Mouse (Mus musculus) cerebellum, postnatal 36 days (tissue): ENCODE data around the gene Spem1.
"Not testable (repeated sequence)": the region's sequence is repeated elsewhere in the genome, so short reads cannot be mapped to it uniquely, and the experiment has no call there.

Experiments used
- DNase-seq, 2 experiments: peaks; one replicate each; pipeline ENCODE4 v3.0.0; 2021 to 2022; ENCODE audit warnings: mixed read lengths in 2 of 2

The Spem1 gene

DNA sequence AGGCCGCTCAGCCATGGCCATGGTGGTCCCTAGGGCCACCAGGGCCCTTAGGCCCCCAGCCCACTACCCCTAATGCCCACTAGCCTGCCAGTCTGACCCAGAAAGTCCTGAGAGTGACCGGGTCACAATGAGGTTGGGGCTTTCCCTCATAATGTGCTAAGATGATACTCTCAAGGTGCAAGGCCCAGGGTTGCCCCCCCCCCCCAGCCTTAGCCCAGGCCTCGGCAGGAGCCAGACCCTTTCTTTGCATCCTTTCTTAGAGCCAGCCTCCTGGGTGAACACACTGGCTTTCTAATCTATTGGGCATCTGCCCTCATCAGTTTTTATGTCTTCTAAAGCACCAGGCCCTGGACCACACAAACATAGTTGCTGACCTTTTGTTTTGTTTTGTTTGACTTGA lies at the start of gene Spem1:
Gene Spem1, minus strand, starts transcription at position 101 of the 400 bp plus-strand sequence.
- DNase-seq: no peak

DNA sequence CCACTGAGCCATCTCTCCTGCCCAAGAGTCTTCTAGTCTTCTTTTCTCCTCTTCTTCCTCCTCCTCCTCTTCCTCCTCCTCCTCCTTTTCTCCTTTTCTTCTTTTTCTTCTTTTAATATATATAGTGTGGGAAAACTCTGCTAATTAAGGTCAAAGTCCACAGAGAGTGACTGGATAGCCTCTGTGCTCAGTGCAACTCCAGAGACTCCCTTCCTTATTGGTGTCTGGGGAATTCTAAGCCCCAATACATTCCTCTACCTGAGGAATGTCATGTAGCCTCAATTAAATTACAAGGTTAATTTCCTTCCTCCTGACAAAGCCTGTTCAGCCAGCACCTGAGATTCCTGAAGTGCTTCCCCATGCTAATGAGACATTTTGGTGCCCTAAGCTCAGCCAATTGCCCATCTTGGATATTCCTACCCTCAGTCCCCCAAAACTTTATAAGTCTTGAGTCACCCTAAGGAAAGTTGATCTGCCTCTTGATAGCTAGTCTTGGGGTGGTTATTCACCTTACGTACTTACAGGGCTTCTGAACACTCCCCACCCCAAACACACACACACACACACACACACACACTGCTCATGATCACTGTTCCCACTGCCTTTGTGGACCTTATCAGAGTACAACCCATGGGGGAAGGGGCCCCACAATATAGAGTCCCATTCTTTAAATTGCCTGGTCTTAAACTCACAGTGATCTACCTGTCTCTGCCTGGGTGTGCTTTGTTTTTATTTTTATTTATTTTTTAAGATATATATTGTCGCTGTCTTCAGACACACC lies 48.5 kb upstream of the Spem1 start:
- no peak for DNase-seq

DNA sequence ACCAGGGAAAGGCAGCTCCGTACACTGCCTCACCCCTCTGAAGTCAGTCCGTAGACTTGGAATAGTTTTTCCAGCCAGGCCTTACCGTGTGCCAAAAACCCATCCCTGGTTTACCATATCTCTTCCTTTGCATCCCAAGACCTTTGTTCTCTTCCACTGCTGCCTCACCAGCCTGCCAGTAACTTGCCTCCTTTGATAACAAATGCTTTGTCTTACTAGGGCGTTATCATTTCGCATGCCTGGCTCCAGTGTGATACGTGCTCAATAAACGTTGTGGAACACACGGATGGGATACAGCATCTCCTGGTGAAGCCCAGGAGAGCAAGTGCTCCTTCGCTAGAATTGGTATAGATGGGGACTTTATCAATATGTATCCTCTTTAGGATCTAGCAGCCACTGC lies 45.4 kb upstream of the Spem1 start:
- DNase-seq: no peak

DNA sequence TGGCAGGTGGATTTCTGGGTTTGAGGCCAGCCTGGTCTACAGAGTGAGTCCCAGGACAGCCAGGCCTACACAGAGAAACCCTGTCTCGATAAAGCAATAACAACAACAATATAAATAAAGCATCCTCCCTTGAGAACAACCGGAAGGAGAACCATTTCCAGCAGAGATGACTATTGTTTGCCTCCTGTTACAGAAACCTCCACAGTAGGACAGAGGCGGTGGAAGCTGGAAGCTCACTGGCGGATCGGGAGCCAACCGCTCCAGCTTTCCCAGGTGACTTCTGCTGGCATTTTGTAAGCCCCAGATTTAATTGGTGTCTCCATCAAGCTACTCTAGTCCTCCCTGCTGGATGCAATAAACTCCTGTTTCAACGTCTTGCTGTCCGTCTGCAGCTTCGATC lies 43.6 kb upstream of the Spem1 start:
- no peak for DNase-seq

DNA sequence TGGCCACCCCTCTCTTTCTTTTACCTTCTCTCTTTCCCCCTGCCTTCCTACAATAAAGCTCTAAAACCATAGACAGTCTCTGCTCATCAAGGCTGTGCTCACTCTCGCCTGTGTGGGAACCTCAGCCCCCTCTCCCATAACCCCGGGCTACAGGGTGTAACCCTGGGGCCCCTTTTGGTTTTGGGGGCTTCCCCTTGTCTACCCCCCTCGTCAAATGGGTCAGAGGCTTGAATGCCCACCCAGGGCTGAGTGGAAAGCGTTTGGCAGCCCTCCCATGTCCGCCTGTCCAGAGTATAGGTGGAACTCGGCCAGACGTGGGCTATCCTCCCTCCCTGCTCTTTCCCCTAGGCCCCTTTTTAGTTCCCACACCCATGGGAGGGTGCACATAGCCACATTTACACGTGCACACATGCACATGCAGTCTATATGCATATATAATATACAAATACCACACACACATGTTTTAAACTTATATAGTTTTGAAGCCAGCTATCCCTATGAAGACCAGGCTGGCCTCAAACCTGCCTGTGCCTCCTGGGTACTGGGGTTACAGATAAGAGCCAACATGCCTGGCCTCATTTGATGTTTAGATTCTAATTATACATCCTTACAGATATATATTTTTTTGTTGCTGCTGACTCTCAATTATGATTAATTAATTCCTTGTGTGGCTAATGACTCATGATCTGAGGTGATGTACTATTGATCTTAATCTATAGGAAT lies 42.3 kb upstream of the Spem1 start:
- DNase-seq: no peak

DNA sequence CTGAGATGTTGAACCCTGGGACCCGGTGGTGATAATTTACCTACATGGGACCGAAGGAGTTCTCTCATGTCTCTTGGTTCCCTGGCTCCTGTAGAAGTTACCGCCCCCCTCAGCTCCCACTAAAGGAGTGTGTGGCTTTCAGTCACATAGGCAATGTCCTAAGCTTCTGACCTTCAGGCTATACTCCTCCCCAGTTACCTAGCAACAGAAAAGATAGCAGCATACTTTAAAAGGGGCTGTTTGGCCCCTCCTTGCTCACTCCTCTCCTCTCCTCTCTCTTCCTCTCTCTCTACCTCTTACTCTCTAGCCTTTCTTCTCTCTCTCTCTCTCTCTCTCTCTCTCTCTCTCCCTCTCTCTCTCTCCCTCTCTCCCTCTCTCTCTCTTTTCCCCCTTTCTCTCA lies 41.7 kb upstream of the Spem1 start:
- not testable (repeated sequence) for DNase-seq

DNA sequence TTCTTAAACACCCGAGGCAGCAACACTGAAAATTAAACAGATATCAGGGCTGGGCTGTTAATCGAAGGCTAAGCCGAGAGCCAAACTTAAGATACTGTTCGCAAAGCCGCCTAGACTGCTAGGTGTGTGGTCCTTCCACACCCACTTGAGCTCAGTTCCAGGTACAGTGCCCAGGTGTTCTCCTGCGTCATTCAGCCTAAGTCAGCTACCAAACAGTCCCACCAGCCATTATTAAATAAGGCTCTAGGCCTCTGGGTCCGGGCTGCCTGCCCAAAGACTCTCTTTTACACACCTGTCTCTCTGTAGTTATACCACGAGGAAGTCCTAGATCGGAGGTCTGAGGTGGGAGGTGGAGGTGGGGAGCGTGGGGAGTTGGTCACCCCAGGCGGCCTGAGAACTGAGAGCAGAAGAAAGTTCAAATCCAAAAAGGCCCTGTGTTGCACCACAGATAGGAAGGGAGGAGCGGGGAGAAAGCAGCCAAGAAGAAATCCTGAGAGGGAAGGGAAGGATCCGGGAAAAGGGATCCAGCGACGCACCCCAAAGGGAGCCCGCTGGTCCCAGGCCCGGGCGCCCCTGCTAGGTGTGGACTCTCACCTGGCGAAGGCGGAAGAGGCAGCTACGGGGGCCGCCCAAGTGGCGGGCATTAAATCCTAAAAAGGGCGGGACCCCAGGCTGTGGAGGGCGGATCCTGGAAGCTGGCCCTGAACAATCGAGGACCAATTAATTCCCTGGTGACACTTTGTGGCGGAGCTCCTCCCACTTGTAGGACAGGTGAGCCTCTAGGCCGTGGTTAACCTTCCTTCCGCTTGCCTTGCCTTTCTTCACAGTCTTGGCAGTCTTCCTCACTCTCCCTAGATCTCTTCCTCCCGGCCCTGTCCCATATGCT lies 36.4 kb upstream of the Spem1 start, which contains the start of gene Tnk1:
Gene Tnk1, minus strand, starts transcription at position 618 of the 886 bp plus-strand sequence.
- DNase-seq: no peak

DNA sequence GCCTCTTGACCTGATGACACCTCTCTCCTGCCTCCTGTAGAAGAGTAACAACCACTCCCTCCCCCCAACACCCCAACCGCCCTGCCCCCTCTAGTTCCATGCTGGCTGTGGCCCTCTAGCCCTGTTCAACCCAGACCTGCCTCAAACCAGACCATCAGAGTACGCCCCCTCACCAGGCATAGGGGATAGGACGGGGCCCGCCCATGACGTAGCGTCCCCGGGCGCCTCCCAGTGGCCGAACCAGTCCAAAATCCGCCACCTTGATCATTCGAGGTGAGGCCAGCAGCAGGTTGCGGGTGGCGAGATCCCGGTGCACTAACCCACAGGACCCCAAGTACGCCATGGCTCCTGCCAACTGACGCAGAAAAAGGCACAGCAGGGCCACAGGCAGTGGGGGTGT lies 33.4 kb upstream of the Spem1 start:
- peak; percentile 42 to 57 for DNase-seq

DNA sequence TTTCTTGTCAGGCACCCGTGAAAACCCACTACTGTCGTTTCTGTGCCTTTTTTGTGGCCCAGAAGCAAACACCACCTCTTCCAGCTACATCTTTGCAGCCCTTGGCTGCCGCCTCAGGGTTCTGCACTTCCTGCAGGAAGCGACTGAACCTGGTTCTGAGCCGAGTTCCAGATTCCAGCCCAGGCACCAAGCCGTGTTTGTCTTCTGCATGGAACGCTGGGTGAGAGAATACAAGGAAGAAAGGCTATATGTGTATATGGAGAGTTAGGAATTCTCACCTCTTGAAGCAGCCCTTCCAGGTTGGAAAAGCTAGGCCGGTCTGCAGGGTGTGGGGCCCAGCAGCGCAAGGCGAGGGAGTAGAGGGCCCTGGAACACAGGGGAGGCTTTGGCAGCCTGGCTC lies 32.7 kb upstream of the Spem1 start:
- no peak for DNase-seq

DNA sequence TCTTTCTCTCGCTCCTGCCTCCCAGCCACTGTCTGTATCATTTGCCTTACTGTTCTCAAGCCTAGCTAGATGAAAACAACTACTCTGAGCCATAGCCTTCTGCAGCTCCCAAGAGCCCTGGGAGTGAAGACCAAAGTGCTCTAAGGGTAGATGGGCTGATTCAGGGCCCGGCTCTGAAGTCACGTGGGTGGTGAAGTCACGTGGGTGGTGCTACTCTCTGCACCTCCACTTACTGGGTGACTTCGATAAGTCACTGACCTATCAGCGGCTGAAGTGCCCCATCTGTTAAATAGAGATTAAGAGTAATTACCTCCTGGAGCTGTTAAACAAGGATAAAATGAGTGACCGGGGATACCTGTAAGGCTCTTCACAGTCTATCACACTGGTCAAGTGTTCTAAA lies 32.0 kb upstream of the Spem1 start:
- no peak for DNase-seq

DNA sequence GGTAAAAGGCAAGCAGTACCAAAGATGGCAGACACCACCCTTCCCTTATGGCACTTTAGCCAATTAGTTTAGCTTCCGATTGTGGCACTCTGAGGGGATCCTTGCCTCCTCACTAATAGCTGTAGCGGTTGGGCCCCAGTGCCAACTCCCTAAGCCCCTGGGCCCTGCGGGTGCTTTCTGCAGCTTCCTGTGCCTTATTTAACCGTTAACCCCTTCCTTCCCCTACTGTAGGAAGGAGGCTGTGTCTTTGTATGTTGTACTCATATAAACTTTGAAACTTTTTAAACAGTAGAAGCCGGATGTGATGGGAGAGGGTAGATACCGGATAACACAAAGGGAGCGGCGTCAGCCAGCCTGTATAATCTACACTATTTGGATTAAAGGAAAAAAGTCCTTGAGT lies 28.8 kb upstream of the Spem1 start:
- DNase-seq: no peak

DNA sequence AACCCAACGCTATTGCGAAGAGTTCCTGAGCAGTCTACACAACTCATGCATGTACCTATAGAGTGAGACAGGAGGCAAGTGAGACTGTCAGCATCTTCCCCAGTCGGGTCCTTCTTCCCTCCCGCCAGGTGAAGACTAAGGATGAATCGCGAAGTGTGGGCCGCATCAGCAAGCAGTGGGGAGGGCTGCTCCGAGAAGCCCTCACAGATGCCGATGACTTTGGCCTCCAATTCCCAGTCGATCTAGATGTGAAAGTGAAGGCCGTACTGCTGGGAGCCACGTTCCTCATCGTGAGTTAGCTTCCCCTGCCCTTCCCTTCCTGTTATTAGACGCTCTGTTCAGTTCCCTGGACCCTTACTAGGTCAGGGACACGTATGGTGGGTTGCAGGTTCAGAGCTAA lies 27.9 kb upstream of the Spem1 start:
- no peak for DNase-seq

DNA sequence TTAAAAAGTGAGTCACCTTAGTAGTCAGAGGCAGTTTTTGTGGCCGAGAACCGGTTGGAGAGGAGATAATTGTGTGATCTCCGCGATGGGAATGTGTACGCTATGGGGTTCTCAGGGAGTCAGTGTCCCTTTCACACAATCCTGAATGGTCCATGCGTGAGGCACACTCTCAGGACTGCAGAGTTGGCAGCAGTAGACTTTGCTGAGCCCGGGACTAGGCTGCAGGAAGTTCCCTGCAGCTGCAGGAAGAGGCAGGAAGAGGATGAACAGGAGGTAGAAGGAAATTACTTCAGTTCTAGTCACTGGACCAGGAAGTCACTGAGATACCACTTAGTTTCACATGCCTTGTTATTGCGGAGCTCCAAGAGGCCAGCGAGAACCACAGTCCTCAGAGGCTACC lies 27.1 kb upstream of the Spem1 start:
- no peak for DNase-seq

DNA sequence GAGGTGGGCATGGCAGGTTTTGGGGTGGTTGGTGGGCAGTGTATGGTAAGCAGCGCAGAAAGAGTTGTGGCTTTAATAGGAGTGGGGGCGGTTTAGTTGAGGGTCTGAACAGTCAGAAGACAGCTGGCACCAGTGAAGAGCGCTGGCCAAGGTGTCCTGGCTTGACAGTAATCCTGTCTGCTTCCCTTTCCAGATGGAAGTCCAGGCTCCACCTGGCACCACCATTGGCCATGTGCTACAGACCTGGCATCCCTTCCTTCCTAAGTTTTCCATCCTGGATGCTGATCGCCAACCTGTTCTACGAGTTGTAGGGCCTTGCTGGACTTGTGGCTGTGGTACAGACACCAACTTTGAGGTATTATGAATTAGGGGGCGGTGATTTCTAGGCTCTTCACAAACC lies 26.0 kb upstream of the Spem1 start:
- DNase-seq: peak; percentile 69 to 78

DNA sequence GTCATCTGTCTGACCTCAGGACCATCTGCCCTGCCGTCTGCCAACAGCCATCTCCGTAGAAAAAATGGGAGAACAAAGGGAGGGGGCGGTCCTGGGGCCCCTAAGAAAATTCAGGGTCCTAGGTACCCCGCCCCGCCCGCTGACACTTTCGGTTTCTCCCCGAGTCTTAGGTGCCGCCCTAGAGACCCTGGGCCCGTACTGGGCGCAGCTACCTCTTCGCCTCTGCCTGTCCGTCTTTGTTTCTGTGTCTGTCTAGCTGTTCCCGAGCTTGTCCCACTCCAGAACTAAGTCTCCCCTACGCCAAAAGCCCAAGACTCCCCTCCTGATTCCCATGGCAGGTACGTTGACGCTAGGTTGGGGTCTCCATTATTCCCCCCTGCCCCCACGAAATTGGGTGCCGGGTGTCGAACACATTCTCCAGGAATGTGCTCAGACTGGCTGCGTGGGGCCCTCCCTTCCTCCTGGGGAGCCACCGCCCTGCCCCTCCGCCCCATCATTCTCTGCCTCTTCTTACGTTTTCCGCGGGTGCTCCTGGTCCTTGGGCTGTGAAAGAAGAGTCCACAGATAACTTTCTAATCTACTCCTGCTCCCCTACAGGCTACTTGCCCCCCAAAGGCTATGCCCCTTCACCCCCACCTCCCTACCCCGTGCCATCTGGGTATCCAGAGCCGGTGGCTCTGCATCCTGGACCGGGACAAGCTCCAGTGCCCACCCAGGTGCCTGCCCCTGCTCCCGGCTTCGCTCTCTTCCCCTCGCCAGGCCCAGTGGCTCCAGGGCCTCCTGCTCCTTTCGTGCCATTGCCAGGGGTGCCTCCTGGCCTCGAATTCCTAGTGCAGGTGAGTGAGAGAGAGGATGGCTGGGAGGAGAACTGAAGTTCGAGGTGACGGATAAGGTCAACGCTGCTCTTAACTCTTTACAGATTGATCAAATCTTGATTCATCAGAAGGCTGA lies 25.0 kb upstream of the Spem1 start:
- DNase-seq: no peak

DNA sequence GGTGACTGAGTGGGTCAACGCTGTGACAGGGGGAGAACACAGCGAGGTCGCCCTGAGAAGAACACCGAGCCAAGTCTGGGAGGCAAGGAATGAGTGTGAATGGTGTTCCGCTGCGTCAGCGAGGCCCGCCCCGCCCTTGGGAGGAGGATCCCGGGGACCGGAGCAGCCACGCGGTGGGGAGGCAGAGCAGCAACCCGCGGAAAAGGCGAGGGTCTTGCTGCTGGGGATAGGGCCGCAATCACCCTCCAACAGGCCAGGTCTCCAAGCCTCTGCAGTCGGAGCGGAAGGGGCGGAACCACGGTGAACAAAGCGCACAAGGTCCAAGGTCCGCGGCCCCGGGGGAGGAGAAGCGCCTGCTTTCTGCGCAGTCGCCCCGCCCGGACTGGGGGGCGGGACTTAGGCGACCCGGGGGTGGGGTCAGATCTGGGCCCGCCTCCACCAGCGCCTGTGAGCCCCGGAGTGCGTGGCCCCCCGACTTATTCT lies 24.3 kb upstream of the Spem1 start, which contains the start of gene Plscr3:
Gene Plscr3, plus strand, starts transcription at position 179 of the 483 bp plus-strand sequence.
- peak; percentile 86 to 91 for DNase-seq

DNA sequence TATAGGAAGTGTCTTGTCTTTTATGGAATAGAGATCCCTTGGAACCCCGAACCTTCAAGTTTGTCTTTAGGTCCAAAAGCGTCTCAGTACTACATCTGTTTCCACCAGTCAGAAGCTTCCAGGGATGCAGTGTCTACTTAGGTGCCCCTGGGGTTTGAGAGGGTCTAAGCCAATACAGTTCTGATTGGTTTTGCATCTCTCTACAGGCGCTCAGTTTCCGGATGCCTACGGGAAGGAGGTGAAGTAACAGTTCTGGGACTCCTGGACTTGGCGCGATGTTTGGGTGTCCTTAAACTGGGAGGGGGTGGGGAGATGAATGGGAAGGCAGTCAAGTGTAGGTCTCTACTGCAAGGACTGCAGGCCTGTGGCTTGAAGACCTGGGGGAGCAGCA lies 16.7 kb upstream of the Spem1 start:
- no peak for DNase-seq

DNA sequence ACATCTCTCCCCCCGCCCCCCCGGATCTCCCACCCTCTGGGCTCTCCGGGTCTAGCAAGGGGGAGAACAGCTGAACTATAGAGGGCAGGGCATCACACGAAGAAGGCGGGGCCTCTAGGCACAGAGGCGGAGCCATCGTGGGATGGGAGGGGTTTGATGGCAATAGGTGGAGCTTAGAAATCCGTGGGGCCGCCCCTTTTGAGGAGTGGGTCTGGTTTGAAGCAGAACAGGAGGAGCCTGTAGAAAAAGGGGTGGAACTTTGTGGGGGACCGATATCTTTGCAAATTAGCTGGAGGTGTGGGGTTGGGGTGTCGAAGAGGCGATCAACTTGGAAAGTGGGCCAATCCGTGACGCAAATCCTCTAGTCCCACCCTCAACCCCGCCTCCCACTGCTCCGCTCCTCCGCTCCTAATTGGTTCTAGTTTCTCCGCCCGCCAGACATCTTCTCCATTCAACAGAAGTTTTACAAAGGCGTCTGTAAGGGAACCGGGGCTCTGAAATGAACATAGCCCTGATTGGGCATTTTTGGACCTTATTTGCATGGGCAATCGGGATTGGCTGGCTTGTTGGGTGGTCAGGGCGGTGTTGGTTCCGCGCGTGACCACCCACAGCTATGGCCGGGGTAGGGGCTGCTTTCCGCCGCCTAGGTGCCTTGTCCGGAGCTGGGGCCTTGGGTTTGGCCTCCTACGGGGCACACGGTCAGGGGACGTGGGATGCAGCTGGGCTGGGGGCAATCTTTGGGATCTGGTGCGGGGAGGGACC lies 16.2 kb upstream of the Spem1 start, which contains the start of gene Tmem256:
Gene Tmem256, plus strand, starts transcription at position 563 of the 762 bp plus-strand sequence.
- DNase-seq: peak; percentile 92 to 95

DNA sequence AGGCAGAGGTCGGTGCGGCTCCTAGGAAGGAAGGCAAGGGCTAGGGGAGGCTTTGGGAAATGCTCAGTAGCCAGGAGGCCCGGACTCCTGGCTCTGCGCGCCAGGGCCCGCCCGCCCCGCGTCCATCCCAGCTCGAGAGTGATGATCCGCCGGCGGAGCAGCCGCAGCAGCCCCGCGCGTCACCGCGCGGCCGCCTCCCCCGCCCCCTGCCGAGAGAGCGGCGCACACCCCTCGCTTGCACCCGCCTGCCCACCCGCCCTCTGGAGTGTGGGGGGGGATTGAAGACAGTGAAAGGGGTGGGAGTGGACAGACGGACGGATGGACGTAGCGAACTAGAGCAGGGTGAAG lies 15.6 kb upstream of the Spem1 start, which contains the start of gene Nlgn2:
Gene Nlgn2, minus strand, starts transcription at position 181 of the 348 bp plus-strand sequence.
- peak in 1 of 2 experiments; percentile 84 for DNase-seq

DNA sequence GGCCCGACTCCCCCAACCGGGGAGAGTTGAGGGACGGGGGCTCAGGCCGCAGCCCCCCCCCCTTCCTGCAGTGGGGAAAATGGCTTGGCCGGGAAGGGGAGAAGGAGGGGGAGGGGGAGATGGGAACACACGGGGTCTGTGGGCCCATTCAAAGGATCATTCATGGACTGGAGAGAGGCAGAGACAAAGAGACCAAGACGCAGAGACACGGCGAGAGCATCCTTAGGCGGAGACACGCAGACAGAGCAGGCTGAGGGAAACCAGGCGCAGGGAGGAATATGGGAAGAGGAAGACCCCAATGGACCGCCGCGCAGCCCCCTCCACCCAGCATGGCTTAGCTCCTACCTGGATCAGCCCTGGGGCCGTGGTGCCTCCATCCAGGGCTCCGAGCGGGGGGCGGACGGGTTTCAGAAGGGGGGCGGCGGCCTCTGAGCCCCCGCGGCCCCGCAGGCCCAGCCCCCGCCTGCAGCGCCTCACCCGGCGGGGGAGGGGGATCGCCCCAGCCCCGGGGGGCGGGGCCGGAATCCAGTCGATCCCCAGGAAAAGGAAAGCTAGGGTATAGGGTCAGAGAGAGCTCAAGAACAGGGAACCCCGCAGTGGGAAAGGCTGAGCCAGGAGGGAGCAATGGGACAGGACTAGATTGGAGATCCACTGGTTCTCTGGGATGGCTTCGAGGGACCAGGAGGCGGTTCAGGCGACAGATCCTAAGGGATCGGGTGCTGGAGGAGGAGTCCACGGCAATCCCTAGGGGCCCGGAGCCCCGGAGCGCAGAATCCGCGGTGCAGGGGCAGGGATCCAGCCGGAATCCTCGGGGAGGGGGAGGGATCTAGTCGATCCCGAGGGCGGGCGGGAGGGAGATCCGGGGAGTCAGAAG lies 15.0 kb upstream of the Spem1 start:
- peak; percentile 32 to 48 for DNase-seq
